Mouse (Mus musculus) G1E (cell line): Measurements from ENCODE around the gene Tex9.

Experiments
- CTCF ChIP-seq: IDR thresholded peaks from 2 replicates; pipeline ENCODE4 v1.5.1; 2012; ENCODE audit warnings: low read depth, low read length, inconsistent platforms, mixed read lengths
- GATA1 ChIP-seq: IDR thresholded peaks from 2 replicates; pipeline ENCODE4 v1.6.1; 2012; ENCODE audit warnings: borderline replicate concordance, low read length, inconsistent platforms, mixed read lengths
- POLR2AphosphoS5 ChIP-seq: IDR thresholded peaks from 2 replicates; pipeline ENCODE4 v1.6.1; 2012; ENCODE audit warnings: low read depth, low read length, inconsistent platforms; ENCODE audit not compliant: insufficient replicate concordance

GRCm38 (mm10) chr9:72520849-72521248 lies 28.8 kb upstream of the Tex9 start:
- TF ChIP-seq CTCF (no peak), POLR2AphosphoS5 (no peak), GATA1 (no peak)
